Mouse (Mus musculus) neural tube, embryonic 14.5 days (tissue): ENCODE measurements around the gene Pdcd5. TPM values are rescaled to one million over a fixed set of nuclear protein-coding genes. Genes with fewer than 3 reads are reported as not detected.

Source experiments
- polyA plus RNA-seq: library from polyadenylated mRNA; unstranded; fragments of >200 nt; fragmentation: Nextera tagmentation; extraction: Ambion mirVana; gene quantifications from 2 replicates; pipeline ENCODE4 v1.2.1, GENCODE M21; 2014

Pdcd5 gene
- polyA plus RNA-seq, 1 experiment from 2014 or later: 291 TPM

Other genes with a start within 250 kb of the Pdcd5 start
- 0.19 TPM in 1 of 2 replicates, not detected in the other for gene Slc7a9, start 198.7 kb downstream of the Pdcd5 start, polyA plus RNA-seq
- 0.50 and 1.1 TPM in 2 replicates for gene Tdrd12, start 109.8 kb downstream of the Pdcd5 start, polyA plus RNA-seq
- gene Nudt19, start 91.2 kb downstream of the Pdcd5 start, polyA plus RNA-seq: 107 and 137 TPM in 2 replicates
- gene Rgs9bp, start 61.9 kb downstream of the Pdcd5 start, polyA plus RNA-seq: 0.08 and 0.30 TPM in 2 replicates
- gene Ankrd27, start 61.3 kb downstream of the Pdcd5 start, polyA plus RNA-seq: 18.5 TPM in 2 replicates
- gene Dpy19l3, start 106.9 kb upstream of the Pdcd5 start, polyA plus RNA-seq: 56.2 and 62.2 TPM in 2 replicates
- gene Zfp507, start 155.5 kb upstream of the Pdcd5 start, polyA plus RNA-seq: 12.1 and 18.0 TPM in 2 replicates